Mouse (Mus musculus): ENCODE data around the gene Nexn.

DNA sequence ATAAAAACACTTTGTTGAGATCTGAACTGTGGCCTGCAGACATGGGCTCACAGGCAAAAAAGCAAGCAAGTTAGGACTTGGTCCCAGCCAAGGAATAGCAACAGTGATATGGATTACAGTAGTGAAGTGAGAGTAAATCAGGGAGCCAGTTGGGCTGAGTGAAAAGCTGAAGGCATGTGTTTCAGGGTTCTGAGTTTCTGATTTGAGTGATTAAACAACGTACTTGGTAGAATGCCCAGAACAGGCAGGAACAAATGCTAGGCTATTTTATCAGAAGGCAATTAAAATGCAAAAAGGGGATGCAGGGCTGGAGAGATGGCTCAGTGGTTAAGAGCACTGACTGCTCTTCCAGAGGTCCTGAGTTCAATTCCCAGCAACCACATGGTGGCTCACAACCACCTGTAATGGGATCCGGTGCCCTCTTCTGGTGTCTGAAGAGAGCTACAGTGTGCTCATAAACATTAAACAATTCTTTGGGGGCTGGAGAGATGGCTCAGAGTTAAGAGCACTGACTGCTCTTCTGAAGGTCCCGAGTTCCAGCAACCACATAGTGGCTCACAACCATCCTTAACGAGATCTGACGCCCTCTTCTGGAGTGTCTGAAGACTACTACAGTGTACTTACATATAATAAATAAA, 20.8 kb downstream of the Nexn start:
- TF ChIP-seq CTCF (IDR thresholded peaks at IDR 0.05; ENCODE audit: low read depth, low read length) (no peak), POLR2A (IDR thresholded peaks at IDR 0.05; ENCODE audit: extremely low read depth, insufficient read depth, low read length) (no peak)
